Mouse (Mus musculus): ENCODE results near the gene Cass4. TPM values are rescaled to one million over a fixed set of nuclear protein-coding genes. Genes with fewer than 3 reads are reported as not detected.

Cass4 gene
- total and polyA plus RNA-seq, 2 experiments = not detected

DNA sequence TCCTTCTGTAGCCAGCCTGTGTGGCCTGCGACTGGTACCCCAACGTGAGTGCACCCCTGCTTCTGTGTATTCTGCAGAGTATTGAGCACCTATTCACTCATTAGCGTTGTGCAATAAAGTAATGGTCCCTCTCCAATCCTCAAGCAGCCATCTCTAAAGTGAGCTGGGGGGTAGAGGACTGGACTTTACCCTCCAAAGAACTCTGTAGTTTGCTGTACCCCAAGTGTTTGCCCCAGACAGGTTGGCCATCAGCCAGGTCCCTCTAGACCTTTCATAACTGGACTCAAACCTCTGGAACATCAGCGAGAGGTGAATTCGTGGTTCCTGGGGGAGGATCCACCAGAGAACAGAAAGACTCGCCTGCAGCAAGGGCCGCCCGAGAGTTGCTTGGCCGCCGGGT, 58.9 kb downstream of the Cass4 start:
- no peak for TF ChIP-seq CTCF (IDR thresholded peaks at IDR 0.05; ENCODE audit: low read depth, low read length)
- TF ChIP-seq POLR2A (IDR thresholded peaks at IDR 0.05; ENCODE audit: extremely low read depth, insufficient read depth, low read length) = no peak

DNA sequence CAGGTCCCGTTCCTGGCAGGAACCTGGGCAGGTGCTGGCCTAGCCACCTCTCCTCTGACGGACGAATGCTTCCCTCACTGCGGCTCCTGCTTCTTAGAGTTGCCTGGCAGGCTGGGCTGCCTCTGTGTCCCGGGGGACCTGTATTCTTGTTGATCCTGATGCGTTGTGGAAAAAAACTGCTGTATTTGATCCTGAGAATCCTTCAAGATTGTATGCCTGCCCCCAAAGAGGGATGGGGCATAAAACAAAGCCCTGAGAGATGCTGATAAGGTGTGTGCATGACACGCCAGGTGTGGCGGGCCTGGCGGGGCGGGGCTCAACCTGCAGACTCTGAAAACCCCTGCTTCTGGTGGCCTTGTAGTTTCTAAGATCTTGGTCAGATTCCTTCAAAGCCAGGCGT, 64.9 kb downstream of the Cass4 start, which contains the start of gene Gcnt7:
Gene Gcnt7, minus strand, starts transcription at position 101 of the 400 bp plus-strand sequence.
- Histone ChIP-seq H3K79me2 (ENCODE audit: control insufficient read depth, insufficient read depth, low read length) (peaks cover 10% of the 10 kb centered on the region; the same call in 1 of the 2 replicates), H3K27me3 (ENCODE audit: control insufficient read depth, insufficient read depth, low read length) (no peaks in the 10 kb centered on the region), H3K9ac (ENCODE audit: low read depth, low read length) (no peak within 1 kb of the TSS), H3K27ac (replicated peaks; ENCODE audit: insufficient read depth, low read depth, low read length) (no peak within 1 kb of the TSS), H3K36me3 (ENCODE audit: control insufficient read depth, insufficient read depth, low read length) (peaks cover 4% of the 10 kb centered on the region; the same call in 1 of the 2 replicates), H3K4me3 (ENCODE audit: insufficient read depth, low read depth, low read length) (no peak within 1 kb of the TSS), H3K4me1 (ENCODE audit: control insufficient read depth, insufficient read depth, low read length) (no peaks in the 10 kb centered on the region)
- 94% methylated on average over 11 of the region's 11 CpGs for WGBS
- no peak for TF ChIP-seq CTCF (IDR thresholded peaks at IDR 0.05; ENCODE audit: low read depth, low read length)
- no peak for TF ChIP-seq POLR2A (IDR thresholded peaks at IDR 0.05; ENCODE audit: extremely low read depth, insufficient read depth, low read length)
- DNase-seq (ENCODE audit: extremely low read depth, low read depth, low spot score) = no peak

More for the DNA sequence above, 58.9 kb downstream of the Cass4 start:
- H3K36me3 ChIP-seq (ENCODE audit: control insufficient read depth, insufficient read depth, low read length) = peaks cover 11% of the 10 kb centered on the region; the same call in 1 of the 2 replicates
- peak overlapping the region; percentile 13; the same call in 1 of the 2 replicates for H3K4me3 ChIP-seq (ENCODE audit: insufficient read depth, low read depth, low read length)
- no peaks in the 10 kb centered on the region for H3K27me3 ChIP-seq (ENCODE audit: control insufficient read depth, insufficient read depth, low read length)
- DNase-seq (ENCODE audit: extremely low read depth, low read depth, low spot score) = peak; percentile 96
- peak overlapping the region; percentile 62 for H3K9ac ChIP-seq (ENCODE audit: low read depth, low read length)
- 25% methylated on average over 10 of the region's 10 CpGs for WGBS
- H3K4me1 ChIP-seq (ENCODE audit: control insufficient read depth, insufficient read depth, low read length) = peaks cover 38% of the 10 kb centered on the region
- peak overlapping the region; percentile 93 for H3K27ac ChIP-seq (replicated peaks; ENCODE audit: insufficient read depth, low read depth, low read length)
- H3K79me2 ChIP-seq (ENCODE audit: control insufficient read depth, insufficient read depth, low read length) = peaks cover 10% of the 10 kb centered on the region; the same call in 1 of the 2 replicates

DNA sequence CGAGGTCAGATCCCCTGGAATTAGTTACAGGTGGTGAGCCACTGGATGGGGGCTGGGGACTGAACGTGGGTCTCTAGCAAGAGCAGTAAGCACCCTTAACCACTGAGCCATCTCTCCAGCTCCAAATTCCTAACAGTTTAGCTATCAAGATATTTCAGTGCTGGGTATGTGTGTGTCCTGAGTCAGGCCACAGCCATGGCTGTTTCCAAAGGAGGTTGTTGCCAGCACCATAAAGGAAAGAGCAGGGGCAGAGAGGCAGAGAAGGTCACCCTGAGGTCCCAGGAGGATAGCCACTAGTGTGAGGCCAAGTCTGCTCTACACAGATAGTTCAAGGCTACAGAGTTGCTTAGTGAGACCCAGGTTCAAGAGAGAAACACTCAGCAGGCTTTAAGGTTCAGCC, 67.1 kb downstream of the Cass4 start:
- WGBS = 96% methylated on average over 2 of the region's 2 CpGs

DNA sequence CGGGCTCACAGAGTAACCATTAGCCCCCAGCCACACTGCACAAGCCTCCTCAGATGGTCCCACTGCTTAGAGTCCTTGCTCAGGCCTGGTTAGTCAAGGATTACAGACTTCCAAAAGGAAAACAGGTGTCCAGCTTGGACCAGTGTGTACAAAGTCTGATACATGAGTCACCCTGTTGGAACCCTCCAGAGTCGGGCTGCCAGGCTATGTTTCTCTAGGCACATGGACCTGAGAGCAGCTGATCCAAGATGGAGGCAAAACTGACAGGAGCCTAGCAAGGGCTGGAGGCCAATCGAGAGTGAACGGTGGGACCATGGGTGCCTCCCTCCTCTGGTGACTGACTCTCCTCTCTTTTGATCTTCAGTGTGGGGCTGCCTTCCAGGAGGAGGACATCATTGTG, 69.2 kb downstream of the Cass4 start:
- Histone ChIP-seq H3K36me3 (ENCODE audit: control insufficient read depth, insufficient read depth, low read length) (peaks cover 11% of the 10 kb centered on the region; the same call in 1 of the 2 replicates), H3K4me3 (ENCODE audit: insufficient read depth, low read depth, low read length) (no peak overlapping the region), H3K9ac (ENCODE audit: low read depth, low read length) (no peak overlapping the region), H3K27ac (replicated peaks; ENCODE audit: insufficient read depth, low read depth, low read length) (no peak overlapping the region), H3K4me1 (ENCODE audit: control insufficient read depth, insufficient read depth, low read length) (peaks cover 9% of the 10 kb centered on the region), H3K27me3 (ENCODE audit: control insufficient read depth, insufficient read depth, low read length) (no peaks in the 10 kb centered on the region), H3K79me2 (ENCODE audit: control insufficient read depth, insufficient read depth, low read length) (no peaks in the 10 kb centered on the region)
- WGBS = 91% methylated on average over 4 of the region's 4 CpGs
- TF ChIP-seq CTCF (IDR thresholded peaks at IDR 0.05; ENCODE audit: low read depth, low read length) (no peak), POLR2A (IDR thresholded peaks at IDR 0.05; ENCODE audit: extremely low read depth, insufficient read depth, low read length) (no peak)
- DNase-seq (ENCODE audit: extremely low read depth, low read depth, low spot score) = no peak

More for the DNA sequence above, 67.1 kb downstream of the Cass4 start:
- Histone ChIP-seq H3K79me2 (ENCODE audit: control insufficient read depth, insufficient read depth, low read length) (0 out of 2 replicates have a peak, but pooled peaks cover 5% of the 10 kb centered on the region), H3K4me1 (ENCODE audit: control insufficient read depth, insufficient read depth, low read length) (0 out of 2 replicates have a peak, but pooled peaks cover under 1% of the 10 kb centered on the region), H3K36me3 (ENCODE audit: control insufficient read depth, insufficient read depth, low read length) (peaks cover 8% of the 10 kb centered on the region; the same call in 1 of the 2 replicates), H3K4me3 (ENCODE audit: insufficient read depth, low read depth, low read length) (no peak overlapping the region), H3K9ac (ENCODE audit: low read depth, low read length) (no peak overlapping the region), H3K27ac (replicated peaks; ENCODE audit: insufficient read depth, low read depth, low read length) (no peak overlapping the region), H3K27me3 (ENCODE audit: control insufficient read depth, insufficient read depth, low read length) (no peaks in the 10 kb centered on the region)
- DNase-seq (ENCODE audit: extremely low read depth, low read depth, low spot score) = no peak
- no peak for TF ChIP-seq POLR2A (IDR thresholded peaks at IDR 0.05; ENCODE audit: extremely low read depth, insufficient read depth, low read length)
- no peak for TF ChIP-seq CTCF (IDR thresholded peaks at IDR 0.05; ENCODE audit: low read depth, low read length)

DNA sequence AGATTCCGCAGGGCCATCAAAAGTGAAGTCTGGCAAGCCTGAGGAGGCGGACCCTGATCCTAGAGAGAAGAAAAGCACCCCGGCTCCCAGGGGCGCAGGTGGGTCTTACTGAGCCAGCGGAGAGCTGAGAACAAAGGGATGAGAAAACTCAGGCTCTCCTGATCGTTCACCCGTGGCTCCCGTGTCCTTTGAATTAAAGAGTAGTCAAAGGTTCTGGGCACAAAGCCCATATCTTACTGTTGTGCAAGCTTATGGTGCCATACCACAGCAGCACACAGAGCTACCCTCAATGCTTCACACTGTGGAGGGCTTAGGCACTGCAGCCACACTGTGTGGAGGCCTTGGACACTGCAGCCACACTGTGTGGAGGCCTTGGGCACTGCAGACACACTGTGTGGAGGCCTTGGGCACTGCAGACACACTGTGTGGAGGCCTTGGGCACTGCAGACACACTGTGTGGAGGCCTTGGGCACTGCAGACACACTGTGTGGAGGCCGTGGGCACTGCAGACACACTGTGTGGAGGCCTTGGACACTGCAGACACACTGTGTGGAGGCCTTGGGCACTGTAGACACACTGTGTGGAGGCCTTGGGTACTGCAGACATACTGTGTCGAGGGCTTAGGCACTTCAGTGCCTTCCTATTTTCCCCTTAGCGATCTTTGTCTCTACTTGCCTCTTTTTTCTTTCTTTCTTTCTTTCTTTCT, 73.0 kb downstream of the Cass4 start:
- peak; percentile 91 for DNase-seq (ENCODE audit: extremely low read depth, low read depth, low spot score)
- Histone ChIP-seq H3K4me3 (ENCODE audit: insufficient read depth, low read depth, low read length) (no peak overlapping the region), H3K27me3 (ENCODE audit: control insufficient read depth, insufficient read depth, low read length) (no peaks in the 10 kb centered on the region), H3K36me3 (ENCODE audit: control insufficient read depth, insufficient read depth, low read length) (peaks cover 17% of the 10 kb centered on the region; the same call in 1 of the 2 replicates), H3K27ac (replicated peaks; ENCODE audit: insufficient read depth, low read depth, low read length) (peak overlapping the region; percentile 65), H3K79me2 (ENCODE audit: control insufficient read depth, insufficient read depth, low read length) (no peaks in the 10 kb centered on the region), H3K4me1 (ENCODE audit: control insufficient read depth, insufficient read depth, low read length) (peaks cover 9% of the 10 kb centered on the region), H3K9ac (ENCODE audit: low read depth, low read length) (no peak overlapping the region)
- TF ChIP-seq POLR2A (IDR thresholded peaks at IDR 0.05; ENCODE audit: extremely low read depth, insufficient read depth, low read length) (no peak), CTCF (IDR thresholded peaks at IDR 0.05; ENCODE audit: low read depth, low read length) (peak; percentile 42; the same call in 1 of the 2 replicates)
- 50% methylated on average over 11 of the region's 11 CpGs for WGBS

DNA sequence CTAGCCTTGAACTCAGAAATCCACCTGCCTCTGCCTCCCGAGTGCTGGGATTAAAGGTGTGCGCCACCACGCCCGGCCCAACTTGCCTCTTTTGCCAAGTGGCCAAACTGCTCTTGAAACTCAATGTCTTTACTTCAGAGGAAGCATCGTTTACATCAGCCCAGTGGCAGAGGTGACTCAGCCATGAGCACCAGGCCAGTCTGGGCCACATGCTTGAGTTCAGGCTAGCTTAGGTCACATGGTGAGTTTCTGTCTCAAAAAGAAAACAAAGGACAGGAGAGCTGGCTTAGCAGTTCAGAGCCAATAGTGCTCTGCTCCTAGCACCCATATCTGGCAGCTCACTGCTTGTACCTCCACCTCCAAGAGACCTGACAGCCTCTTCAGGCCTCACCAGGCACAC, 73.6 kb downstream of the Cass4 start:
- Histone ChIP-seq H3K27ac (replicated peaks; ENCODE audit: insufficient read depth, low read depth, low read length) (no peak overlapping the region), H3K79me2 (ENCODE audit: control insufficient read depth, insufficient read depth, low read length) (no peaks in the 10 kb centered on the region), H3K27me3 (ENCODE audit: control insufficient read depth, insufficient read depth, low read length) (no peaks in the 10 kb centered on the region), H3K9ac (ENCODE audit: low read depth, low read length) (no peak overlapping the region), H3K4me1 (ENCODE audit: control insufficient read depth, insufficient read depth, low read length) (peaks cover 9% of the 10 kb centered on the region), H3K4me3 (ENCODE audit: insufficient read depth, low read depth, low read length) (no peak overlapping the region), H3K36me3 (ENCODE audit: control insufficient read depth, insufficient read depth, low read length) (peaks cover 17% of the 10 kb centered on the region; the same call in 1 of the 2 replicates)
- TF ChIP-seq POLR2A (IDR thresholded peaks at IDR 0.05; ENCODE audit: extremely low read depth, insufficient read depth, low read length) = no peak
- TF ChIP-seq CTCF (IDR thresholded peaks at IDR 0.05; ENCODE audit: low read depth, low read length) = no peak
- WGBS = 65% methylated on average over 5 of the region's 5 CpGs
- DNase-seq (ENCODE audit: extremely low read depth, low read depth, low spot score) = peak; percentile 74

Data from liver, adult 2 months (tissue).